Mouse (Mus musculus): ENCODE data around the gene Trmt44. TPM values are rescaled to one million over a fixed set of nuclear protein-coding genes. Genes with fewer than 3 reads are reported as not detected.

Trmt44 gene
- total RNA-seq, 2 experiments from 2014 or later = 1.7 TPM

DNA sequence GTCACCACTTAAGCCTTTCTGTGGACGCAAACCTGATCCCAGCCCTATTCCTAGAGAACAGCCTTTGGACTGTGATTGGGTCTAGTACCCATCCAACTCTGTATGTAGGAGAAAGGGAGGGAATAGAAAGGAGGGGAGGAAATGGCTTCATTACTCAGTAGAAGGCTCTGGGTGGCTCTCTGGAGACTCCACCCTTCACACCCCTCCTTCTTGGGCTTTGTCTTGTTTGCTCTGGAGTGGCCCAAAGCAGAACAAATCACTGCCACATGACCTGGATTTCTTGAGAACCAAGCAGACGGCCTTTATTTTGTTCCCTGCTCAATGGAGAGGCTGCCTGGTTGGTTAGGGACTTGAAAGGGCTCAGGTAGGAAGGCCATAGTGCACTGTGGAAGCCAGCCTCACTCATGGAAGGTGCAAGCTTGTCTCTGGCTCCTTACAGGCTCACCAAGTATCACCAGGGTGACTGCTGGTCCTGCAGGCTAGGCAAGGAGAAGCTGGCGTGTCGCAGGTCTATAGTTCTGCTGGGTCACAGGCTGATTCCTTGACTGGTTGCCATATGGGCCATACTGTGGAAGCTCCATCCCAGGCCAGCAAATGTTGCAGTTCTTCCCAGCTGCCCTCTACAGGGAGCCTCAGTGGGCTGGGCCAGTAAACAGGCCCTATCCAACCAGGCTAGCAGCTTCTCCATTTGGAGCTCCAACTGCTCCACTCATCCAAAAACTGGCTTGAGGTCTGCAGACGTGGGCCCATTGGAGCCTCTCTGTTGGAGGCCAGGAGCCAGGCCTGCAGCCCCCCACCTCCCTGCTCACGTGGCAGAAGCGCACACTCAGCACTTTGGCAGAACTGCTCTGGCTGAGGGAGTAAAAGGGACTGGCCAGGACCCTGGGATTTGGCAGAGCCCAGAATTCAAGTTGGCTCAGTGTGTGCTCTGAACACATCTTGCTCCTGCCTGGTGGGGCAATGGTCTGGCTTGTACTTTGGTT is 22.7 kb downstream of the Trmt44 start:
- peak; percentile 32 for DNase-seq (ENCODE audit: low spot score)

DNA sequence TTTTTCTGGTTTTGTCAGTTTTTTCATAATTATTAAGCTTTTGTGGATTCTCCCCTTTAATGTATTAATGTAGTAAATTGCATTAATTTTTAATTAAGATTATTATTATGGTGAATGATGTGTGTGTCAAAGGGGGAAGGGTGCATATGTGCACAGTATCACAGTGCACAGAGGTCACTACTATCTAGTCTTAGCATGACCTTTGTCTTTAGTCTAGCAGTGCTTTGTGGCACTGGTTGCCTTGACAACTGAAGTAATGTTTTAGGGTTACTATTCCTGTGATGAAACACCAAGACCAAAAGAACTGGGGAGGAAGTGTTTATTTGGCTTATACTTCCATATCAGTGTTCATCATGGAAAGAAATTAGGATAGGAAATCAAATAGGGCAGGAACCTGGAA is 28.7 kb downstream of the Trmt44 start:
- DNase-seq (ENCODE audit: low spot score) = no peak

DNA sequence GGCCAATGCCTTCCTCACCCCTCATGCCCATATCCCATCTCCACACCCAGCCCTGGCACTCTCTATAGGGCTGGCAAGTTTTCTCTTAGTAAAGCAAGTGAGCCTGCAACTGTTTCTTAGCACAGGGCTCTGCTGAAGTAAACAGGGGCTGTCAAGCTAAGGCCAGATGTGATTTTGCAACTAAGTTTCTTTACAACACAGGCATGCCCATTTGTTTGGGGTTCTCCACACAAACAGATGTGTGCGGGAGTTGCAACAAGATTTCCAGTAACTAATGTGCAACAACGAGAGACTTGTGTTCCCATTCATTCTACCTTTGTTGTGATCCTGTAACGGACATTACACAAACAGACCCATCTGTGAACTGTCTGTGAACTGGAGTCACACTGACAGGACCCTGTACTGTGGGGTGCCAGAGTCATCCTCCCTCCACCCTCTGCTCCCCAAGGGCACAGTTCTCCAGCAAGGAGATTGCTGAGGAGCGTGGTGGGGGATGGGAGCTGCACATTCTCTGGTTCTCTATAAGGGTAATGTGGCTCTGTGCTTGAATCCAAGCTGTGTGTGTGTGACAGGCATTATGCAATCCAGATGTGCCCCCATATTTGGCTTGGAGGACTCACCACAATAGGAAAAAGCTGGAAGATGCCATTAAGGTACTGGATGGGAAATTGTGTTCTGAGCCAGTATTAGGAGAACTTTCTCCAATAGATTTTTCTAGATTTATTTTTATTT is 33.6 kb downstream of the Trmt44 start:
- no peak for DNase-seq (ENCODE audit: low spot score)

DNA sequence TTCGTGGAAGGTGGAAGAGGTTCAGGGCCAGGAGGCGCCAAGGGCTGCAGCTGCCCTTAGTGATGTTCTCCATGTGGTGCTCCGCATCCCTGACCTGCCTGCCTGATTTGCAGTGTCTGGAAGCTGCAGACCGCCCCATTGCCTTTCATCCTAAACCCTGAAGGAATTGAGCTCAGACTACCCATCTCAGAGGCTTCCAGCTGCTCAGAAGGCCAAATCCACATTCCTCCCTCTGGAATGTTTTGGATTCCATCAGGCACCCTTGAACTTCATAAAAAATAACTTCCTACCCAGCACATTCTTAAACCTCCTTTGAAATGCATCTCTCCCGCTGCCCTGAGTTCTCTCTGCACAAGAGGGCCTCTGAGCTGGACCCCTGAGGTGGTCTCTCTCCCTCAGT is 34.3 kb downstream of the Trmt44 start:
- DNase-seq (ENCODE audit: low spot score) = no peak

DNA sequence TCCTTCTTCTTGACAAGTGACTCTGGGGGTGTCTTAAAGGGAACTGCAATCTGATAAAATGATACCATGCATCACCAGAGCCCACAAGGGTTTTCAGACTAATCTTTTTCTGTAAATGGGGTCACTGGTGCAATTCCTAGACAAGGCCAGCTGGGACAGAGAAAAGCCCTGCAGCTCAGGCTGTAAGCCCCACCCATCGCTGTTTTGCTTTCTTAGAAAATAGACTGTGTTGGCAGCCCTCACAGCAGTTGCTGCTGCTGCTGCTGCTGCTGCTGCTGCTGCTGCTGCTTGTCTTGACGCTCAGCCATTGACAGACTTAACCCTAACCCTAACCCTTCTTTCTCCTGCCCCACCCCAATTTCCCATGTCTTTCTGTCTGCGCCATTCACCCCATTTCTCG is 35.3 kb downstream of the Trmt44 start:
- DNase-seq (ENCODE audit: low spot score) = no peak

DNA sequence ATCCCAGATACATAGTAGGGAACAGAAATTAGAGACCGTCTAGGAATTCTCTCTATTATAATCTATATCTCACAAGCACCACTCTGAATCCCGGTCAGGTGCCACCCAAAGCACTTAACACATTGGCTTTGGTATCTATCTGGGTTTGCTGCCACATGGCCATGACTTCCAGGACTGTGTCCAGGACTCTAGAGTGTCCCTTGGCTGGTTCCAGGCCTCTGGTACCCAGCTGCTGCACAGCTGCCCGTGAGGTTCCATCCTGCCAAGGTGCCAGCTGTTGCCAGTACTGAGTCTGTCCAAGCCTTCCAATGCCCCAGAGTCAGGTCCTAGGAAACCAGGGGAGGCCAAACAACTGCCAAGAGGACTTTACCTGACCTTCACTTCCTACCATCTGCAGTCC is 36.8 kb downstream of the Trmt44 start:
- DNase-seq (ENCODE audit: low spot score) = no peak

DNA sequence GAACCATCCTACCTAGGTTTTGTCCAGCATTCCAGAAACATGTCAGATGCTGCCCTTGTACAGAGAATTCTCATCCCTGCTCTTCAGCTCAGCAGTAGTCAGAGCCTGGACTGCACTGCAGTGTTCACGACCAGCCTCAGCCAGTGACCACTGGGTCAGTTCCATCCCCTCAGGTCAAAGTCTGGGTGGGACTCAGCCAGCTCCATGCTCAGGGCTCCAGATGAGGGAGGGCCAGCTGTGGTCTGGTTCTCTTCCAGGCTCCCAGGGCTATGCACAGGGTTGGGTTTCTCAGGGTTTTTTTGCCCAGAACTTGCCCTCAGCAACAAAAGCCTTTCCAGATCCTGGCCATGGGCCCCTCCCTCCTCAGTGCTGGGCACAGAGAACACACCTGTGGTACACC is 37.4 kb downstream of the Trmt44 start:
- no peak for DNase-seq (ENCODE audit: low spot score)

DNA sequence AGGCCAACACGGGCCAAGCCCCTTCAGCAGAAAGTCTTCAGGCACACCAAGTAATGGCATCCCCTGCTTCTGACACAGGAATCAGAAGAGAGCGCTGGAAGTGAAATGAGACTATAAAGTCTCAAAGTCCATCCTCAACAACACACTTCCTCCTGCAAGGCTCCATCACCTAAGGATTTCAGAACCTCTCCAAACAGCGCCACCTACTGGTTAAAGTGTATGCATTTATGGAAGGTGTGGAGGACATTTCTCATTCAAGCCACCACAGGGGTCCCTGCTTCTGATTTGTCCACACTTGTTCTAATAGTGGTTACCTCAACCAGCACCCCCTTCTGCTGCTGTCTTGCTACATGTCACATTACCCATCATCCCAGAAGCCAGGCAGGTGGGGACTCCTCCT is 38.6 kb downstream of the Trmt44 start:
- DNase-seq (ENCODE audit: low spot score) = no peak

DNA sequence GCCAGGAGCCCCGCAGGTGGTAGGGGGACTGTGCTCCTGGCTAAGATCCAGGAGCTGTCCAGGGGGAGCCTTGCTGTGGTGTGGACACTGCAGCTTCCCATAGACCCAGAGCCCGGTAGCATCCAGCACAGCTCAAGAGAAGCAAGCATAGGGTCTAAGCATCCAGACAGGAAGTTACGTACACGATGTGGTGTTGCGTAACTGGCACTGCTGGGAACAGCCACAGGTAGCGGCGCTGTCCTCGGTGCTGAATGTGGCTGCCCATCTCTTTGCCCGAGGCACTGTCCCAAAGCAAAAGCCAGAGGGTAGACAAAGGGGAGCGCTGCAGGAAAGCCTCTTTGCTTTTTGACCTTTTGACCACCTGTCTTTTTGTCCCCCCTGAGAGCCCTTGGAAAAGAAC is 43.3 kb downstream of the Trmt44 start:
- no peak for DNase-seq (ENCODE audit: low spot score)

DNA sequence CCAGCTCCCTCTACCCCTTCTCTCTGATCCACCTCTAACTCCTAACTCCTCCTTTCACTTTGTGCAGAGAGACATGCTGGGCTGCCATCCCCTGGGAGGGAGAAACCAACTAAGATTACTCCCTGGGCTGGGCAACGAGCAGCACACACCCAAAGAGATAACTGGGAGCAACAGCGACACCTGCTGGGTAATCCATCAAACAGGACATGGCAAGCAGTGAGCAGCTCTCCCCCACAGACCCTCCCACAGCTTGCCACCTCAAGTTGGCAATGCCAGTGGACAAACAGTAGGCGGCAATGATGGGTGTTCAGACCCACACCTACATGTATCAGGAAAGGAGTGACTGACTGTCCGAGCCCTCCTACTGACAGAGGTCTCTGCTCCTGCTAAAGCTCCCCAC is 44.4 kb downstream of the Trmt44 start:
- DNase-seq (ENCODE audit: low spot score) = no peak

DNA sequence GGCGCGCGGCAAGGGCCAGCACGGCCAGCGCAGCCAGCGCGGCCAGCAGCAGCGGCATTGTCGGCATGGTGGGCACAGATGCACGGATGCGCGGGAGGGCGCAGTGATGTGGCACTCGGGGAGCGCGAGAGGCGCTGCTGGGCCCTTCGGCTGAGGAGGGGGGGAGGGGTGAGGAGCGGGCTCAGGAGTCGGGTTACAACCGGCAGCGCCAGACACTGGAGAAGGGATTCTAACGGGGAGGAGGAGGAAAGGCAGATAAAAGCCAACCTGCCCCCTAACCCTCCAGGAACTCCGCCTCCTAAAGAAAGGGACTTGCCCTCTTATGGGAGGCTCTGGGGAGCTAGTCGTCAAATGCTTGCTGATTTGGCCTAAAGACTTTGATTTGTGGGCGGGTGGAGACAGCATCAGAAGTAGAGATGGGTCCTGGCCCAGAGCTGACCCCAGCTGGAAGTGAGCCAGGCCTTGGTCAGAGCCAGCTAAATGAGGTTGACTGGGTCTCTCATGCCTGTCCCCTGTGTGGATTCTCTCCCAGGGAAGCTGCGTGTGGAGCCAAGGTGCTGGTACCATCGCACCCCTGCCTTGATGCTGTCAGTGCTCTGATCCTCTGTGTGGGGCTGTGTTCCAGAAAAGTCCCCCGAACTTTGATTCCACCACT is 49.3 kb downstream of the Trmt44 start, which contains the start of gene Cpz:
TSS of gene Cpz (minus strand) at position 230 of the 655 bp plus-strand sequence.
- DNase-seq (ENCODE audit: low spot score) = no peak

DNA sequence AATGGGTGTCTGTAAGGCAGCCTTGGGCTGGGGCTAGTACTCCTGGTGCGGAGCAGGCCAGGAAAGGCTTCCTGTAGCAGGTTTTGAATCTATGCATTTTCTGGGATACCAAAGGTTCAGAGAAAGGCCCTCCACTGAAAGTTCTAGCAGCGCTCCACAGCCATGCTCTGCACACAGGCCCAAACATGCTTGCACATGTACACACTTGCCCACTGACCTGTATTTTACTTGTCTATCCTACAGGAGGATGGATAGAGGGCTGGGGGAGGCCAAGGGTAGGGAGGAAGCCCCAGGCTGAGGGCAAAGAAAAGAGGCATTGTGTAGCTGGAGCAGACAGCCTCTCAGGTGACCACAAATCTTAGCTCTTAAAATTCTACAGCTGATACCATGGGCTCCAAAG is 50.5 kb downstream of the Trmt44 start:
- DNase-seq (ENCODE audit: low spot score) = no peak

DNA sequence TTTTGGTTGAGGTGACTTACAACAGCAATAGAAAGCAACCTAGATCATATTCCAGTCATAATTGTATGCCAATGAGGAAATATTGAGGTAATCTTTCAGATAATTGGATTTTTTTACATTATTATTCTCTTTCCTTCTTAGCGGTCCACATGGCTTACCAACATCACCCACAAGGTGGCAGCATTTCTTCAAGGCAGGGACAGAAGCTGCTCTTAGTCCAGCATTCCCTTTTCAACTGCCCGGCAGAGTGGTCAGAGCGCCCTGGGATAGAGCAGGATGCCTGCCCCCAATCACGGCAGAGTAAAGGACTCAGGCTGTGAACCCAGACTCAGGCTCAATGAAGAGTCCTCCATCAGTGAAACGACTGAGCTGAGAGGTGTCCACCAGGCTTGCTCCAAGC is 51.1 kb downstream of the Trmt44 start:
- DNase-seq (ENCODE audit: low spot score) = peak; percentile 68

DNA sequence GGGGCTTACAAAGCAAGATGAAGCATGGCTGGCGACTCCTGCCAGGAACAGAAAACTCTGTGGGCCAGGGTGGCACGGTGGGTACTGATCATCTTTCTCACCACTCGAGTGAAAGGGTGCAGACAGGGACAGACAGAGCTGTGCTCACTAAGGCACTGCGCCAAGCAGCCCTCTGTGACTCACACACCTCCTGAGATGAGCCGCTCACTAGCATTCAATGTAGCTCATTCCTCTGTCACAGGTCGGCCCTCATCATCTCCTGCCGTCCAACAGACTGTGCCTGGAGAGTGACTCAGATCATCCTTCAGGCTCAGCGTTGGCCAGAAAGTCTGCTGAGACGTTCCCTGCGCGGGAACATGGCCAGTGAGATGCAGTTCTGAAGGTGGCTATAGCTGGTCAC is 58.1 kb downstream of the Trmt44 start:
- no peak for DNase-seq (ENCODE audit: low spot score)

DNA sequence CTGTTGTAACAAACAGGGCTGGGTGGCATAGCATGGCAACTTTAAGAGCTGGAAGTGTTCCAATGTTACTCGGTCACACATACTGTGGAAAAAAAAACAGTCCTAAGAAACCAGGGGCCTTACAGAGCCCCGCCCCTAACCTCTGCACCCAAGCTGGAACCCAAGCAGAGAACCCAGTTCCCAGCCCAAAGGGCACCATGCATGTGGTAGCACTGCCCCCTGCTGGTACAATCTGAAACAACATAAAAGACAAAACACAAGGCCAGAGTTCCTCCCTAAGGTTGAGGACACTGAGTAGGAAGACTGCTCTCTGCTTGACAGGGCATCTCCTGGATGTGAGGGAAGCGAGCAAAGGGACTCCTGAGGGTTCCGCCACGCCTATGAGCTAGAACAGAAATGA is 64.3 kb downstream of the Trmt44 start:
- peak; percentile 62 for DNase-seq (ENCODE audit: low spot score)

Other genes starting within 250 kb of the Trmt44 start
- not detected for gene Hmx1, start 186.0 kb downstream of the Trmt44 start, total RNA-seq (2021)
- gene Cpz, start 49.4 kb downstream of the Trmt44 start, total RNA-seq (2021) = under 1 TPM in 1 of 2 experiments, not detected in 1; 0.12 TPM
- 10 to 100 TPM; 17.3 to 18.2 TPM for gene Acox3, start 8.0 kb upstream of the Trmt44 start, total RNA-seq (2021)
- gene Htra3, start 104.7 kb upstream of the Trmt44 start, total RNA-seq (2021) = 10 to 100 TPM; 28.4 to 34.8 TPM
- 1 to 10 TPM; 2.1 to 3.9 TPM for gene Sh3tc1, start 164.9 kb upstream of the Trmt44 start, total RNA-seq (2021)
- 10 to 100 TPM; 35.0 to 45.0 TPM for gene Ablim2, start 182.8 kb upstream of the Trmt44 start, total RNA-seq (2021)

Data from gastrocnemius, adult 18-20 months (tissue).